Mouse (Mus musculus): ENCODE results near the gene Btbd35f24. TPM values are rescaled to one million over a fixed set of nuclear protein-coding genes. Genes with fewer than 3 reads are reported as not detected.
"Not testable (repeated sequence)": the region's sequence is repeated elsewhere in the genome, so short reads cannot be mapped to it uniquely, and the experiment has no call there.

Gene Btbd35f24
- not detected in 2 replicates for polyA plus RNA-seq (2015; fragmentation: Nextera tagmentation; extraction: Ambion mirVana)

DNA sequence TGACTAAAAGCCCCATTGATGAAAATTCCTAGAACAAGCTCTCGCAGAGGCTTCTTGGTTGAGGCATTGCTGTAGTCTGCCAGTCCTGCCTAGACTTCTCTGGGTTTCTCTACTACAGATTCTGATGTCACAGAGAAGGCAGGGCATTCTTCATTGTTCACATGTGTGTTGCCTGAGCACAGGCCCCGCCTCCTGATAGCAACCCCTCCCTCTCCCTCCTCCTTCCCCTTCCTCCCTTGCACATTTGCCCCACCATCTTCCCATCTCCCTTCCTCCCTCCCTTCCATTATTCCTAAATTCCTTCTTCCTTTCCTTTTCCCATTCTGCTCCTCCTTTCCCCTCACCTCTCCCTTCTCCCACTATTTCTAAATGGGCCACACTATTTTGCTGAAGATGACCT, at the start of gene Btbd35f24:
Btbd35f24 (minus strand) TSS at position 101 of the 400 bp plus-strand sequence.
- WGBS: 50% methylated on average over 1 of the region's 2 CpGs
- H3K4me1 ChIP-seq; H3K4me3 ChIP-seq; H3K9me3 ChIP-seq; ATAC-seq (ENCODE audit: low FRiP score, low read depth); H3K36me3 ChIP-seq; H3K27ac ChIP-seq; H3K9ac ChIP-seq; H3K4me2 ChIP-seq (replicated peaks); H3K27me3 ChIP-seq: not testable (repeated sequence)

Other genes starting within 250 kb of the Btbd35f24 start
- gene Btbd35f23, start 119.0 kb downstream of the Btbd35f24 start, polyA plus RNA-seq (2015; fragmentation: Nextera tagmentation; extraction: Ambion mirVana): not detected in 2 replicates
- not detected in 2 replicates for gene Btbd35f11, start 247.9 kb upstream of the Btbd35f24 start, polyA plus RNA-seq (2015; fragmentation: Nextera tagmentation; extraction: Ambion mirVana)